Mouse (Mus musculus) lung, postnatal 10 days (tissue): ENCODE measurements at regions not wholly inside any gene's neighbourhood (a gene's known extent, or its start where the extent isn't known, plus 50 kb on each side); places are given as distances from the start of the nearest gene placed in this dataset.

Experiments
- DNase-seq: peaks from one replicate; pipeline ENCODE4 v3.0.0; 2021

DNA sequence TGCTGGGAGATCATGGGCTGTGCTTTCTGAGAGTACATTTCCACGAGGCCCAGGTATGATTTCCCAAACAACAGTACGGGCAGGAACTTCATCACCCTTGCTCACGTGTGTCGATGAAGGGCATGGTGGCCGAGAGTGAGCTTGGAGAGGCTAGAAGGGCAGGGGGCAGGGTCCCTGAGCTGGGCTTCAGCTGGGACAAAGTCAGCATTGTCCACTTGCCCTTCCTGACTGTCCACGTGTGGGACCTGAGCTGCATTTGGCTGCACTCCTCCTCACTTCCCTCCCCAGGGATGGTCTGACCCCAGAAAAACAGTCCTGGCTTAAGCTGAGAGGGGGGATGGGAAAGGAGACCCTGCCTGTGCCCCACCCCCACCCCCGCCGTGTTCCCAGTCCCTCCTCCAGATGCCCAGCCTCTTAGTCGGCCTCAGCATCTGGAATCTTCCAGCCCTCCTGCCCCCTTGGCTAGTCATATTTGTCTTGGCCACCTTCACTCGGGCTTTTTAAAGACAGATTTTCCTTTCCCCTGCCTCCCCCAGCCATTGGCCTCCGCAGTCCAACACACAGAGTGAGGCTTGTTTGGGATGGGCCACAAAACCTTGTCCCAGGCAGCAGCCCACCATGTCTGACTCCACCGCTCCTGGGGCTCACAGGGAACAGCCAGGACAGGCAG lies 58.6 kb downstream of the Isg20 start:
- no peak for DNase-seq

DNA sequence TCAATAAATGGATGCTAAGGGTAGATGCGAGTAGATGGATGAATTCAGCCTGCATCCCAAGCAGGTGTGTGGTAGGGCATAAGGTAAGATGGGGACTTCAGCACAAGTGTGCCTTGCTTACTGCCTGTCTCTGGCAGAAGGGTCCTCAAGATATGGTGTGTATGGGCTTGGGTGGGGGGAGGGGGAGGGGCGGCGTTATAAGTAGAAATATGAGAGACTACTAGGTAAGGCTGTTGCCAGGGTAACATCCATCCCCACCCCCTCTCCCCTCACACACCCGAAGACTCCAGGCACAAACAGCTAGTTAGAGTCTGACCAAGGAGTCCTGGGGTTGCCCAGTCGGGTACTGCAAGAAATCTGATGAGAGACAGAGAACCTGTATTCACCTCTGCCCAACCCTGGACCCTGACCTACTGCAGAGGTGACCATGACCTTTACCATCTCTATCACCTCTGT lies 63.5 kb upstream of the Acan start:
- DNase-seq = no peak

DNA sequence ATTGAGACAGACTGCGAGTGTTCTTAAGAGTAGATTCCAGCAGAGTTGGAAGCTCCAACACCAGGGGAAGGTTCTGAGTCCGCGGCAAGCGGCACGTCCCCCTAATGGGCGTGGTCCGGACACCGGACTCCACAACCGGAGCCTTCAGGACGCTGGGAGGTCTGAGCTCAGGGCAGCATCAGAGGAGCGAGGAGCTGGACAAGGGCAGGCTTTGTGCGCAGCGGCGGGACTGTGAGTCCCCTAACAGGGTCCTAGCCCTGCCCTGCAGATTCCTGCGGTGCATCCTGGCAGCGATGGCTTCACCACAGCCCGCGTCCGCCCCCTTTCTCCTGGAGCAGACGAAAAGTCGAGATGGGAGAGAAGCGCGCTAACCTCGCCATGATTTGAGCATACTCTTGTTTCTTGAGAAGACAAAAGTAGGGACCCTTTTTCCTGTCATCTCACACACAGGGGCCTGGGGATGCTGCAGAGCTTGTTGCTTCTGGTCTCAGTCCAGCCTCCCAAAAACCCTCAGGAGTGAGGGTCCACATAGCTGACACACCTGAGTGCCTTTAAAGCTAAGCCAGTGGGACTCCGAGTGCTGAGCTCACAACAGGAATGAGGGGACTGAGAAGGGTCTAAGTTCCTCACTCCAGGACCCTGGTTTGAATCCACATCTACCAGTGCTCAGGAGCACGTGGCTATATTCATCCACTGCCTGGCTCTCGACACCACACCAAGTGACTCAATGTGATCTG lies 62.8 kb upstream of the Acan start:
- DNase-seq = peak; percentile 32

DNA sequence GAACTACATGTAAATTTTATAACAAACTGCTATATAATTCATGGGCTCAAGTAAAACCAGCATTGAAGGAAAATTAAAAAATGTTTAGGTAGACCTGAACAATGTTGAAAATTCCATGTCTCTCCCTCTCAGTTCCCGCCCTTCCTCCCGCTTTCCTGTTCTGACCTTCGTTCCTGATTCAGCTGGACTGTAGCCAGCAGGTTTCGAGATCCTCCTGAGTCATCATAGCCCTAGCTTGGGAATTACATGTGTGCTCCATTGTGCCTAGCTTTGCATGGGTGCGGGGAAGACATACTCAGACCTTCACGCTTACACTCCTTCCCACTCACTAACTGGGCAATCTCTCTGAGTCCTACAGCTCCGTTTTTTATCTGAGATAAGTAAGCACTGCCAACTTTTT lies 60.3 kb upstream of the Acan start:
- DNase-seq = no peak

DNA sequence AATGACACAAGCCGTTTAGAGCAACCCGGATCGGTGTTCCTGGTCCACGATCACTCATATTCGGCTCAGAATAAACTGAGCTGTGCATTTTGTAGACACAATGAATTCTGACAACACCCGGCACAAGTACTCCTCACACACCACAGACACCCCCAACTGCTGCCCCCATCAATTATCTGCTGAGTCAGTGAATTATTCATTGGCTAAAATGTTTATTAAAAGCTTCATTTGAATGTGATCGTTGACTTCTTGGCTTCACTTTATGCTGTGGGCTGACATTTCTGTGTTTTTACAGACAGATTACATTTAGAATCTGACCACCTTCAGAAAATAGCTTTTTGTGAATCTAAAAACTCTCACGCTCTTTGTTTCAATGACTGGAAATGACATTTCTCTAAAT lies 59.1 kb upstream of the Acan start:
- DNase-seq = no peak

DNA sequence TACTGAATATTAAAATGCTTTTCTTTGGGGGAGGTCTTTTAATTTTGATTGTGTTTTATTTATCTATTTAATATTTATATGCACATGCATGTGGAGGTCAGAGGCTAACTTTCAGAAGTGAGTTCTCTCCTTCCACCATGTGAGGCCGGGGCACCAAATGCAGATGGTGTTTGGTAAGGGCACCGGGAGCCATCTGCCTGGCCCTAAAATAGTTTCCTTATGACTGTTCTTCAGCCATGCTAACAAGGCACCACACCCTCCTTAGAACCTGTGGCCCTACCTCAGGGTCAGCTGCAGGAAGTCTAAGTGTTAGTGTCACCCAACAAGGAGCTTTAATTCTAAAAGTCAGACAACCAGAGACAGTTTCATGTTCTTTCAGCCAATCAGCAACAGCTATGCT lies 58.2 kb upstream of the Acan start:
- DNase-seq = no peak

DNA sequence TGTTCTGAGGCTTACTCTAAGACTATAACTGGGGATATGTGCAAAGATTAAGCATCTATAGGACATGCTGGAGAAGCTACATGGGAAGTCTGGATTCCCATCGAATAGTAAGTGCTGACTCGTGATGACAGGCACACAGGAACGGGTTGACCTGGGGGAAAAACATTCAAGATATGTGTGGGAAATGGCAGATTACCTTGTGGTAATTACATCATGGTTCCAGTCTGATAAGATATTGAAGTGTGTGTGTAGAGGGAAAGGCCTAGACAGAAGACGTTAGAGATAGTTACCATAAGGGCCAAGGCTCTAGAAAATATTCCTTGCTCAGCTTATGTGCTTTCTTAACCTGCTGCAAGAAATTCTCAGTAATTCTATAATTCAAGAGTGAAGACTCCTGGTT lies 57.5 kb upstream of the Acan start:
- no peak for DNase-seq
